Mouse (Mus musculus) cerebellum, adult 2 months (tissue): ENCODE measurements around the gene Lce1i. TPM values are rescaled to one million over a fixed set of nuclear protein-coding genes. Genes with fewer than 3 reads are reported as not detected.

Experiments used
- DNase-seq, 2 experiments: peaks; one replicate each; pipeline ENCODE4 v3.0.0; 2021
- H3K27ac ChIP-seq: fragments of 200-500 bp; 2 replicates; pipeline ENCODE4 v1.5.1; 2012; ENCODE audit warnings: low read length, control low read depth, inconsistent platforms; ENCODE audit not compliant: insufficient read depth
- H3K27me3 ChIP-seq: fragments of 200-500 bp; 2 replicates; pipeline ENCODE4 v1.6.1; 2012; ENCODE audit warnings: inconsistent platforms, mild to moderate bottlenecking, low read length, moderate library complexity; ENCODE audit not compliant: control insufficient read depth, insufficient read depth
- H3K4me1 ChIP-seq: fragments of 200-500 bp; 2 replicates; pipeline ENCODE4 v1.6.1; 2011; ENCODE audit warnings: low read length; ENCODE audit not compliant: control insufficient read depth, insufficient read depth
- H3K4me3 ChIP-seq: fragments of 200-500 bp; replicated peaks from 2 replicates; pipeline ENCODE3; 2011; ENCODE audit warnings: mild to moderate bottlenecking, low read depth, low read length, control low read depth; ENCODE audit not compliant: insufficient read depth
- CTCF ChIP-seq: fragments of 200-500 bp; IDR thresholded peaks from 2 replicates; pipeline ENCODE4 v1.5.1; 2011; ENCODE audit warnings: low read depth, mild to moderate bottlenecking, control low read depth, low read length, moderate library complexity, borderline replicate concordance; ENCODE audit not compliant: insufficient read depth
- POLR2A ChIP-seq: fragments of 200-500 bp; IDR thresholded peaks from 2 replicates; pipeline ENCODE4 v1.6.1; 2011; ENCODE audit warnings: low read length, control low read depth, borderline replicate concordance; ENCODE audit not compliant: insufficient read depth
- WGBS: fragments of 180-500 bp; shearing (Covaris S2); methylation state at CpG from one replicate; pipeline ENCODE4 v1.1.7; 2018; 5-methylcytosine and 5-hydroxymethylcytosine counted together
- polyA plus RNA-seq: library from polyadenylated mRNA; depleted of rRNA; stranded (reverse); fragments of >200 nt; gene quantifications from 2 replicates; pipeline ENCODE4 v1.2.3, GENCODE M21; 2012; rRNA removed

Gene Lce1i
- polyA plus RNA-seq, 1 experiment = not detected

DNA sequence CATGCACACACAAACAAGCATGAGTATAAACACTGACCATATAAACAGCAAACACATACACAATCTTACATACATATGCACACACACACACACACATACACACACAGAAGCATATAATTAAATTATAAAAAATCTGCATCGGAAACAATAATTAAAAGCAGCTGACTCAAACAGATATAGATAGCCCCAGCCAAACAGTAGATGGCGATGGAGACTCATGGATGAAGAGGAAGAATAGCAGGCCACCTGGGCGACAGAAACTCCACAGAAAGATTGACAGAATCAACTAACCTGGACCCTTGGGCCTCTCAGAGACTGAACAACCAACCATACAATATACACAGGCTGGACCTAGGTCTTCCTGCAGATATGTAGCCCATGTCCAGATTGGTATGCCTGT is 25.5 kb downstream of the Lce1i start:
- WGBS = 32% methylated on average over 3 of the region's 3 CpGs
- no peak for TF ChIP-seq POLR2A
- TF ChIP-seq CTCF = no peak
- Histone ChIP-seq H3K27me3 (no peaks in the 10 kb centered on the region), H3K4me3 (no peak overlapping the region), H3K4me1 (no peaks in the 10 kb centered on the region), H3K27ac (no peak overlapping the region)
- DNase-seq = no peak

DNA sequence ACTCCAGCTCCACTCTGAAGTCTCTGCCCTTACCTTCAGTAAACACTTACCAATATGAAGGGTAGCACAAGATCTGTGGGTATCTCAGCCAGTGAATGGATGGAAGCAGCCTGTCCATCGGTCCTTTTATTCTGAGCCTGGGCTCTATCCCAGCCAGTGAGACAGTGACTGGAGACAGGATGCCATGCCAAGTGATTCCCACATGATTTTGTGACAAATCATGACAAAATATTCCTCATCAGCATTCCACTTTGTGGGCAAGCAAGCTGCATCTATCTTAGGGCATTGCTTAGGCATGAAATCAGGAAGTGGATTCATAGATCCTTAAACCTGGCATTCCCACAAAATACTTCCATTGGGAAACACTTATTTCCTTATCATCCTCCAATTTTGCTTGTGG is 26.5 kb downstream of the Lce1i start, which contains the start of gene Lce1g:
Gene Lce1g (minus strand): TSS at position 101 of the 400 bp plus-strand sequence.
- Histone ChIP-seq H3K27ac (no peak within 1 kb of the TSS), H3K4me3 (no peak within 1 kb of the TSS), H3K4me1 (no peaks in the 10 kb centered on the region), H3K27me3 (no peaks in the 10 kb centered on the region)
- TF ChIP-seq POLR2A (no peak), CTCF (no peak)
- DNase-seq = no peak
- 61% methylated on average over 1 of the region's 1 CpGs for WGBS

DNA sequence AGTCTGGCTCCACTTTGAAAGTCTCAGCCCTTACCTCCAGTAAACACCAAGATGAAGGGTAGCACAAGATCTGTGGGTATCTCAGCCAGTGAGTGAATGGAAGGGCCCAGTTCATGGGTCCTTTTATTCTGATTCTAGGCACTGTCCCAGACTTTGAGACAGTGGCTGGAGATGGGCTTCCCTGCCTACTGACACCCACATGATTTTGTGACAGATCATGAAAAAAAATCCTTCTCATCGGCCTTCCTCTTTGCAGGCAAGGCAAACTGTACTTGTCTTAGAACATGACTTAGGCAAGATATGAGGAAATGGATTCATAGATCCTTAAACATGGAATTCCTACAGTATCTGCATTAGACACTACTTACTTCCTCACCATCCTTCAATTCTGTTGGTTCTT is 39.7 kb downstream of the Lce1i start, which contains the start of gene Gm38119:
Gene Gm38119 (minus strand): TSS at position 101 of the 400 bp plus-strand sequence.
- Histone ChIP-seq H3K4me1 (no peaks in the 10 kb centered on the region), H3K4me3 (no peak within 1 kb of the TSS), H3K27ac (no peak within 1 kb of the TSS), H3K27me3 (no peaks in the 10 kb centered on the region)
- TF ChIP-seq POLR2A (no peak), CTCF (no peak)
- DNase-seq = no peak
- WGBS = 71% methylated on average over 1 of the region's 1 CpGs

Other genes starting within 250 kb of the Lce1i start
- gene 2310046K23Rik, start 244.4 kb downstream of the Lce1i start, polyA plus RNA-seq = not detected in 2 replicates
- not detected in 2 replicates for gene Ivl, start 205.2 kb downstream of the Lce1i start, polyA plus RNA-seq
- gene Smcp, start 189.9 kb downstream of the Lce1i start, polyA plus RNA-seq = not detected in 2 replicates
- gene 2210017I01Rik, start 171.4 kb downstream of the Lce1i start, polyA plus RNA-seq = not detected in 2 replicates
- not detected in 2 replicates for gene Lce6a, start 157.2 kb downstream of the Lce1i start, polyA plus RNA-seq
- not detected in 2 replicates for gene Lce1a1, start 130.6 kb downstream of the Lce1i start, polyA plus RNA-seq
- not detected in 2 replicates for gene Lce1b, start 122.0 kb downstream of the Lce1i start, polyA plus RNA-seq
- gene Lce1a2, start 108.6 kb downstream of the Lce1i start, polyA plus RNA-seq = not detected in 2 replicates
- not detected in 2 replicates for gene Lce1c, start 99.7 kb downstream of the Lce1i start, polyA plus RNA-seq
- not detected in 2 replicates for gene Lce1d, start 91.7 kb downstream of the Lce1i start, polyA plus RNA-seq
- gene Lce1e, start 69.8 kb downstream of the Lce1i start, polyA plus RNA-seq = not detected in 2 replicates
- not detected in 2 replicates for gene Lce1f, start 58.5 kb downstream of the Lce1i start, polyA plus RNA-seq
- gene Gm38119, start 39.8 kb downstream of the Lce1i start, polyA plus RNA-seq = not detected in 2 replicates
- not detected in 2 replicates for gene Lce1g, start 26.6 kb downstream of the Lce1i start, polyA plus RNA-seq
- gene Lce1h, start 13.8 kb downstream of the Lce1i start, polyA plus RNA-seq = not detected in 2 replicates
- gene Lce1j, start 11.6 kb upstream of the Lce1i start, polyA plus RNA-seq = not detected in 2 replicates
- not detected in 2 replicates for gene Lce1k, start 29.0 kb upstream of the Lce1i start, polyA plus RNA-seq
- gene Kprp, start 48.3 kb upstream of the Lce1i start, polyA plus RNA-seq = not detected in 2 replicates
- not detected in 2 replicates for gene Lce1l, start 72.4 kb upstream of the Lce1i start, polyA plus RNA-seq
- not detected in 2 replicates for gene 2310050C09Rik, start 91.3 kb upstream of the Lce1i start, polyA plus RNA-seq
- not detected in 2 replicates for gene Lce3a, start 147.3 kb upstream of the Lce1i start, polyA plus RNA-seq
- not detected in 2 replicates for gene Lce3b, start 154.1 kb upstream of the Lce1i start, polyA plus RNA-seq
- not detected in 2 replicates for gene Lce3c, start 165.6 kb upstream of the Lce1i start, polyA plus RNA-seq
- gene Lce3d, start 178.5 kb upstream of the Lce1i start, polyA plus RNA-seq = not detected in 2 replicates
- not detected in 2 replicates for gene Lce3e, start 188.2 kb upstream of the Lce1i start, polyA plus RNA-seq
- gene Lce3f, start 213.3 kb upstream of the Lce1i start, polyA plus RNA-seq = not detected in 2 replicates
- gene Crct1, start 236.8 kb upstream of the Lce1i start, polyA plus RNA-seq = not detected in 2 replicates
- not detected in 2 replicates for gene Lce1m, start 240.2 kb upstream of the Lce1i start, polyA plus RNA-seq